Comparison of ENCODE assay signal across 8 mouse cellular contexts in the genomic region with DNA sequence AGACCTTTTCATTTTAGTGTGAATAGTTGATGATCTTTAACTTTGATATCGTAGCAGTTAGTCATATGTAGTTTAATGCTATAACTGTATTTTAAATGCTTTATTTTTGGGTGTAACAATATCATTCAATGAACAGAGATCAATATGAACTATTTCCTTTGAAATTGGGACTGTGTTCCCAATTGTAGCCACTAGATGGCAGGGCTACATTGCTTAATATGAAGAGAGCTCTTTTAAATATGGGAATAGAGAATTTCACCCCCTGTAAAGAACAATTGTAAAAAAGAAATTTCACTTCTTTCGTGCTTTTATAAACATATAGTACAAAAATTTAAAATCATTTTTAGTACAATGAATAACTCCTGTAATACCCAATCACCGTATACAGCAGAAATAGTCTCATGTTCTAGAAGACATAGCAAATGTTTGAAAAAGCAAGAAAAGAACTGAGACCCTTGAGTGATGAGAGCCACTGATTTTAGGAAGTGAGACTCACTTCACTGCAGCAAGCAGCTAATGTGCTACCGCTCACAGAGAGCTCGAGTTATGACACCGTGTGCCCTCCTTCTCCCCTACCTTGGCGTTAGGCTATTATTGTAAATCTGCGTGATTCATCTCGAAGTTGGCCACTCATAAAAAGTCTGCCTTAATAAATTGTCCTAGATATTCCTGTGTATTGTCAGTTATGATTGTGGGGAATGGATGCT.
A peak's percentile ranks its signal among the peaks of the same experiment; 100 is the strongest.
DNase-seq lines count a peak whose midpoint lies in the region; ATAC-seq lines count a peak whose summit lies in the region.

No protein-coding gene starts in this region.

- H3K9ac ChIP-seq in kidney, embryonic 14.5 days (ENCODE audit: low read depth, low read length): no peak overlapping the region
- no peak overlapping the region for H3K9ac ChIP-seq in midbrain, embryonic 13.5 days (replicated peaks)

- H3K4me3 ChIP-seq in kidney, embryonic 14.5 days (ENCODE audit: low read length): no peak overlapping the region
- H3K4me3 ChIP-seq in midbrain, embryonic 13.5 days (replicated peaks): no peak overlapping the region

- H3K36me3 ChIP-seq in kidney, embryonic 14.5 days (ENCODE audit: control insufficient read depth, insufficient read depth, low read length): no peaks in the 10 kb centered on the region
- no peaks in the 10 kb centered on the region for H3K36me3 ChIP-seq in midbrain, embryonic 13.5 days

- H3K9me3 ChIP-seq in kidney, embryonic 14.5 days (ENCODE audit: control insufficient read depth, low read length): no peaks in the 10 kb centered on the region
- no peaks in the 10 kb centered on the region for H3K9me3 ChIP-seq in midbrain, embryonic 13.5 days

- H3K27ac ChIP-seq in kidney, embryonic 14.5 days (ENCODE audit: low read depth, low read length): no peak overlapping the region
- H3K27ac ChIP-seq in midbrain, embryonic 13.5 days: no peak overlapping the region

- 62% methylated on average over 9 of the region's 9 CpGs for WGBS in kidney, embryonic 14.5 days
- WGBS in midbrain, embryonic 13.5 days: 68% methylated on average over 9 of the region's 9 CpGs

- DNase-seq in adrenal gland, postnatal 10 days: peak; percentile 43
- DNase-seq in adrenal gland, postnatal 4 days (ENCODE audit: low spot score in 2 of 2): no peak
- peak; percentile 7 for DNase-seq in kidney, postnatal 14 days
- DNase-seq in CD4-positive helper T cell, adult 2 months (ENCODE audit: low read depth, low spot score): peak; percentile 14
- DNase-seq in cerebellum, postnatal 10 days: peak; percentile 66 to 73
- DNase-seq in neural tube, embryonic 10.5 days (ENCODE audit: extremely low spot score, low spot score): no peak

- H3K4me1 ChIP-seq in kidney, embryonic 14.5 days (ENCODE audit: control insufficient read depth, insufficient read depth, low read length): no peaks in the 10 kb centered on the region
- no peaks in the 10 kb centered on the region for H3K4me1 ChIP-seq in midbrain, embryonic 13.5 days (replicated peaks)

- no peak overlapping the region for H3K4me2 ChIP-seq in kidney, embryonic 14.5 days (replicated peaks; ENCODE audit: low read depth, low read length)
- H3K4me2 ChIP-seq in midbrain, embryonic 13.5 days (replicated peaks): no peak overlapping the region

- ATAC-seq in kidney, embryonic 14.5 days (ENCODE audit: low FRiP score, low TSS enrichment): no peak
- ATAC-seq in midbrain, embryonic 13.5 days: 0 out of 2 replicates have a peak, but pooled peaks have one; percentile 14

- H3K27me3 ChIP-seq in kidney, embryonic 14.5 days (ENCODE audit: control insufficient read depth, insufficient read depth, low read length): no peaks in the 10 kb centered on the region
- H3K27me3 ChIP-seq in midbrain, embryonic 13.5 days: no peaks in the 10 kb centered on the region

Comparison
In these comparisons a context has a peak if more than half of its experiments do, and no peak if none do; other contexts are left out.
1. DNase-seq: peak in adrenal gland, postnatal 10 days (single experiment), kidney, postnatal 14 days (single experiment), CD4-positive helper T cell, adult 2 months (single experiment) and cerebellum, postnatal 10 days (2 of 2); none in adrenal gland, postnatal 4 days (0 of 2) and neural tube, embryonic 10.5 days (single experiment).